Mouse (Mus musculus) erythroblast, embryonic 14.5 days (primary cell): ENCODE measurements around the gene Map3k1. TPM values are rescaled to one million over a fixed set of nuclear protein-coding genes. Genes with fewer than 3 reads are reported as not detected.

Source experiments
- H3K27me3 ChIP-seq: 2 replicates; pipeline ENCODE4 v1.6.1; 2012; ENCODE audit warnings: inconsistent platforms; ENCODE audit not compliant: control insufficient read depth
- H3K36me3 ChIP-seq: 2 replicates; pipeline ENCODE4 v1.6.1; 2012; ENCODE audit warnings: mild to moderate bottlenecking, inconsistent platforms; ENCODE audit not compliant: control insufficient read depth
- H3K4me1 ChIP-seq: 2 replicates; pipeline ENCODE4 v1.6.1; 2012; ENCODE audit warnings: inconsistent platforms; ENCODE audit not compliant: control insufficient read depth
- H3K4me3 ChIP-seq: replicated peaks from 2 replicates; pipeline ENCODE3; 2012; ENCODE audit warnings: moderate library complexity, mild to moderate bottlenecking, inconsistent platforms
- H3K9me3 ChIP-seq: 2 replicates; pipeline ENCODE4 v1.6.1; 2012; ENCODE audit warnings: low read length, inconsistent platforms, mixed read lengths; ENCODE audit not compliant: control insufficient read depth
- GATA1 ChIP-seq: IDR thresholded peaks from 2 replicates; pipeline ENCODE4 v1.6.1; 2012; ENCODE audit warnings: low read length, inconsistent platforms, mixed read lengths
- TAL1 ChIP-seq: IDR thresholded peaks from 3 replicates; pipeline ENCODE4 v1.6.1; 2012; ENCODE audit warnings: low read length, inconsistent platforms, mixed read lengths
- polyA plus RNA-seq: library from polyadenylated mRNA; stranded (reverse); fragments of >175 nt; gene quantifications from 2 replicates; pipeline ENCODE4 v1.2.3, GENCODE M21; 2012

Gene Map3k1
- polyA plus RNA-seq, 1 experiment = 2.1 TPM

DNA sequence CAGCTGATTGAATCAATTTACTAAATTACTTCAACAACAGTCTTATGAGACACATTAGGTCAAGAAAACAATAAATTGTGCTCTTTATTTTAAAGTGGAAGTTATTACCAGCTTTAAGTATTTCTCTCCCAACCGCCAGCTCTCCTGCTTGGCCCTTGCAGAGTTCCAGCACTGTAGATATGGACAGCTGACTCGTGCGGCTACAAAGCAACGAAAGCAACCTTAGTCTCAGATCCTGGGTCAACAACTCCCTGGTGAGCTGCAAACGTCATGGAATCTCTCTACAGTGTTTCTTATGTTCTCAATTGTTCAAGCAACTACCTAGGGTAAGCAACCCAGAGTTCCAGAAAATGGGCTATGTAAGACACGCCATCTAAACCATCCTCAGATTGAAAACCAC lies 51.8 kb downstream of the Map3k1 start:
- no peak overlapping the region for H3K4me3 ChIP-seq
- TF ChIP-seq TAL1 (no peak), GATA1 (no peak)
- no peaks in the 10 kb centered on the region for H3K4me1 ChIP-seq
- H3K9me3 ChIP-seq = peaks cover 8% of the 10 kb centered on the region
- H3K27me3 ChIP-seq = no peaks in the 10 kb centered on the region
- peaks cover 97% of the 10 kb centered on the region for H3K36me3 ChIP-seq

DNA sequence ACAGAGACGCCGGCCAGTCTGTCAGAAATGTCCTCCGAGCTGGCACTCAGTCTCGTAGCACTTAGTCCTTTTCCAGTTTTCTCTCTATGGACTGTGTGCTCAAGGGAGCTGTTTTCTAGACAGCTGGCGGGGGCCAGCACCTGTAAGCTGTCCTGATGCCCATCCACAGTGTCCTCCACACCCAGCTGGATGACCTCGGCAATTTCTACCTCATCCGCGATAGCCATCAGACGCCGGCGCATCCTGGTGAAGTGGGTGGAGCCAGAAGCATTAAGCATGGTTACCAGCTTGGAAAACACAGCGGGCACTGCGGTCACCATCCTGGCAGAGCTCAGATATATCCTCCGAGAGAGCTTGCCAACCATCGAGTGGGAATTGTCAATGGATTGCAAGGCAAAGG lies 52.9 kb downstream of the Map3k1 start:
- Histone ChIP-seq H3K27me3 (no peaks in the 10 kb centered on the region), H3K4me3 (no peak overlapping the region), H3K36me3 (peaks cover 97% of the 10 kb centered on the region), H3K4me1 (no peaks in the 10 kb centered on the region), H3K9me3 (peaks cover 8% of the 10 kb centered on the region)
- TF ChIP-seq TAL1 = no peak
- TF ChIP-seq GATA1 = no peak

DNA sequence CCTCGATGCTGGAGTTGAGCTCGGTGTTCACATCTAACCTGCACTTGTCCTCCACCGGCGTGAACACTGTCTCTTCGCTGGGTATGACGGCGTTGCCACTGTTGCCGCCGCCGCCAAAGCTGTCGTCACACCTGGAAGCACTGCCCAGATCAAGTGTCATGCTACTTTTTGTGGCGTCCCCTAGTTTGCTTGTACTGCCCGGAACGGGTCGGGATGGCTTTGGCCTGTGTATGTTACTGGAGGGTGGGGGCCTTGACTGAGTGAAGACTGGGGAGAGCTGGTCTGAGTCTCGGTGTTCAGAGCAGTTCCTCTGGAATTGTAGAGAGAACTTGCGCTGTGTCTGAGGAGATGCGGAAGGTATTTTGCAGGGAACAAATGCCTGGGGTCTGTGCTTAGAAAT lies 53.4 kb downstream of the Map3k1 start:
- Histone ChIP-seq H3K36me3 (peaks cover 97% of the 10 kb centered on the region), H3K27me3 (no peaks in the 10 kb centered on the region), H3K9me3 (peaks cover 8% of the 10 kb centered on the region), H3K4me1 (no peaks in the 10 kb centered on the region), H3K4me3 (no peak overlapping the region)
- no peak for TF ChIP-seq GATA1
- no peak for TF ChIP-seq TAL1

GRCm38 (mm10) chr13:111753321-111753720 lies 55.5 kb downstream of the Map3k1 start:
- Histone ChIP-seq H3K4me3 (no peak overlapping the region), H3K9me3 (peaks cover 8% of the 10 kb centered on the region), H3K4me1 (peaks cover 6% of the 10 kb centered on the region), H3K36me3 (peaks cover 97% of the 10 kb centered on the region), H3K27me3 (no peaks in the 10 kb centered on the region)
- TF ChIP-seq TAL1 (no peak), GATA1 (no peak)

DNA sequence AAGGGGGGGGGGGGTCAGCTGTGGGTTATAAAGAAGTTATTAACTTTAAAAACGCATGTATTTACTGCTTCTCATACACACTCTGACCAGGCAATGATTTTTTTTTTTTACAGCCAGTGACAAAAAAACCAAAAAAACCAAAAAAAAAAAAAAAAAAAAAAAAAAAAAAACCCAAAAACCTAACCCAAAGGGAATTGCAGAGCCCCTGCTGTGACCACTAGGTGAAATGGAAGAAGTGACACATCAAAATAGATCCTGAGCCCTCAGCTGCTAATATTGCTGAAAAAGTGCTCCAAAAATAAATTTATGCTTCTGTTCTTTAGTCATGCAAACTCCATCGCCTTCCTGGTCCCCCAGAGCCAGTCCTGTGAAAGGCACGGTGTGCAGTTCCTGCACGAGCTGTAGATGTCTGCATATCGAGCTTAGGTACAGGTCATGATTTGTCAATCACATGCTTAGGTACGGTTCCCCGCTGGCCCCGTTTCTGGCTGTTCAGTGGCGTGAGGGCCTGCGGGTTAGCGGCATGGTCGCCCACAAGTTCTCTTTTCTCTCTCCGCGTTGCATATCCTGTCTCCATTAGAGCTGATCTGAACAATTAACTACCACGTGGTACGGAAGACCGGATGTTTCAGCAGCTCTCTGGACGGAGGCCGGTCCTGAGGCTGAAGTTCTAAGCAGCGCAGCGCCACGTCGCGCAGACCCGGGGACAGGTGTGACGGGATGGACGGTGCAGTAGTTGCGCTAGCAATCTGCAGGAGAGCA lies 60.3 kb downstream of the Map3k1 start:
- Histone ChIP-seq H3K36me3 (peaks cover 74% of the 10 kb centered on the region), H3K4me1 (peaks cover 39% of the 10 kb centered on the region), H3K4me3 (no peak overlapping the region), H3K27me3 (no peaks in the 10 kb centered on the region), H3K9me3 (no peaks in the 10 kb centered on the region)
- TF ChIP-seq GATA1 (no peak), TAL1 (no peak)

DNA sequence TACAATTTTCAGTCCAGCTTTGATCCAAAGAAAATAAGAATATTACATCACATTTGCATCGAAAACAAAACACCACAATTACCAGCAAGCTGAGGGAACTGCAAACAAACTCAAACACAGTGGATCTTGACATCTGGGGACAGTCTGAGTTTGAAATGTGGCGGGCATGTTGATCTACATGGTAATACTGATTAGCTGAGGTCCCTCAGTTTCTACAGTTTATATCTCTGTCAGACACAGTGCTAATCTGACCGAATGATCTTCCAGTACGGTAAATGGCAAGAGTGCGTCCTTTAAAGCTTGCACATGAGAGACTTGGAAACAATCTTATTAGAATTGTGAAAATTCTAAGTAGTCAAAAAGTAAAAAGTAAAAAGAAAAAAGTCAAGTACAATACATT lies 62.0 kb downstream of the Map3k1 start:
- H3K9me3 ChIP-seq = no peaks in the 10 kb centered on the region
- TF ChIP-seq TAL1 (no peak), GATA1 (no peak)
- H3K27me3 ChIP-seq = no peaks in the 10 kb centered on the region
- H3K4me3 ChIP-seq = no peak overlapping the region
- peaks cover 49% of the 10 kb centered on the region for H3K4me1 ChIP-seq
- peaks cover 59% of the 10 kb centered on the region for H3K36me3 ChIP-seq

- no peaks in the 10 kb centered on the region for H3K27me3 ChIP-seq
- H3K9me3 ChIP-seq = no peaks in the 10 kb centered on the region
- TF ChIP-seq GATA1 = no peak
- TF ChIP-seq TAL1 = no peak
- H3K4me3 ChIP-seq = no peak overlapping the region
- H3K4me1 ChIP-seq = peaks cover 49% of the 10 kb centered on the region
- H3K36me3 ChIP-seq = peaks cover 45% of the 10 kb centered on the region
Measured at GRCm38 (mm10) chr13:111745216-111745615, 63.6 kb downstream of the Map3k1 start.

GRCm38 (mm10) chr13:111744233-111745000 lies 64.4 kb downstream of the Map3k1 start:
- H3K36me3 ChIP-seq = peaks cover 37% of the 10 kb centered on the region
- no peaks in the 10 kb centered on the region for H3K9me3 ChIP-seq
- no peaks in the 10 kb centered on the region for H3K27me3 ChIP-seq
- peak overlapping the region; percentile 11 for H3K4me3 ChIP-seq
- H3K4me1 ChIP-seq = peaks cover 49% of the 10 kb centered on the region
- TF ChIP-seq TAL1 (no peak), GATA1 (no peak)

GRCm38 (mm10) chr13:111741991-111742615 lies 66.7 kb downstream of the Map3k1 start:
- no peaks in the 10 kb centered on the region for H3K9me3 ChIP-seq

More at GRCm38 (mm10) chr13:111741991-111742615, 66.7 kb downstream of the Map3k1 start:
- TF ChIP-seq GATA1 = no peak
- TF ChIP-seq TAL1 = no peak
- H3K27me3 ChIP-seq = no peaks in the 10 kb centered on the region
- no peak overlapping the region for H3K4me3 ChIP-seq
- peaks cover 16% of the 10 kb centered on the region for H3K36me3 ChIP-seq
- H3K4me1 ChIP-seq = peaks cover 36% of the 10 kb centered on the region
